In genomic region chr13:102545845-102546615, GRCm38 (mm10) we compare ENCODE assay signal across 10 mouse cellular contexts.
DNase-seq lines count a peak whose midpoint lies in the region; ATAC-seq and TF ChIP-seq lines count a peak whose summit lies in the region.
"Had no signal": no experiment of that assay in that cellular context is flagged by ENCODE, and none has a peak within 500 bp of the region (broad histone marks: within the 10 kb centered on the region; RNA-seq: fewer than 3 reads in every experiment).

No protein-coding gene starts in this region.

- H3K36me3 ChIP-seq in hindbrain, embryonic 11.5 days (ENCODE audit: control insufficient read depth, insufficient read depth, low read length), result no peaks in the 10 kb centered on the region
- no peaks in the 10 kb centered on the region for H3K36me3 ChIP-seq in hindbrain, postnatal 0 days (ENCODE audit: insufficient read depth, low read length)
- H3K36me3 ChIP-seq in stomach, embryonic 15.5 days, result no peaks in the 10 kb centered on the region
- H3K36me3 ChIP-seq: embryonic facial prominence, embryonic 15.5 days had no signal

- H3K4me1 ChIP-seq in hindbrain, embryonic 11.5 days (replicated peaks; ENCODE audit: control insufficient read depth, insufficient read depth, low read length), result no peaks in the 10 kb centered on the region; the same call in 1 of the 2 replicates
- H3K4me1 ChIP-seq in hindbrain, postnatal 0 days (ENCODE audit: insufficient read depth, low read length), result peaks cover 4% of the 10 kb centered on the region; the same call in 1 of the 2 replicates
- H3K4me1 ChIP-seq in stomach, embryonic 15.5 days, result no peaks in the 10 kb centered on the region
- H3K4me1 ChIP-seq: embryonic facial prominence, embryonic 15.5 days had no signal

- no peak overlapping the region for H3K27ac ChIP-seq in hindbrain, embryonic 11.5 days (ENCODE audit: low read depth, low read length)
- no peak overlapping the region for H3K27ac ChIP-seq in hindbrain, postnatal 0 days
- no peak overlapping the region for H3K27ac ChIP-seq in stomach, embryonic 15.5 days
- H3K27ac ChIP-seq: embryonic facial prominence, embryonic 15.5 days; heart, adult 2 months had no signal

- no peak overlapping the region for H3K4me3 ChIP-seq in hindbrain, embryonic 11.5 days (ENCODE audit: low read depth, low read length)
- H3K4me3 ChIP-seq in hindbrain, postnatal 0 days (ENCODE audit: low read length), result no peak overlapping the region
- H3K4me3 ChIP-seq in stomach, embryonic 15.5 days (replicated peaks), result no peak overlapping the region
- H3K4me3 ChIP-seq: embryonic facial prominence, embryonic 15.5 days; heart, adult 2 months had no signal

- no peak overlapping the region for H3K4me2 ChIP-seq in hindbrain, embryonic 11.5 days (replicated peaks; ENCODE audit: low read depth, low read length)
- H3K4me2 ChIP-seq in hindbrain, postnatal 0 days (ENCODE audit: low read depth, low read length), result no peak overlapping the region
- peak overlapping the region; percentile 26; the same call in 1 of the 2 replicates for H3K4me2 ChIP-seq in stomach, embryonic 15.5 days
- H3K4me2 ChIP-seq: embryonic facial prominence, embryonic 15.5 days had no signal

- 62% methylated on average over 17 of the region's 17 CpGs for WGBS in hindbrain, embryonic 11.5 days
- WGBS in hindbrain, postnatal 0 days, result 62% methylated on average over 17 of the region's 17 CpGs
- WGBS in stomach, embryonic 15.5 days, result 37% methylated on average over 17 of the region's 17 CpGs

- DNase-seq in hindbrain, embryonic 11.5 days (ENCODE audit: low spot score), result peak; percentile 17
- no peak for DNase-seq in hindbrain, postnatal 0 days (ENCODE audit: low spot score)
- DNase-seq in forelimb bud, embryonic 11.5 days (ENCODE audit: low read depth, low spot score), result peak; percentile 66
- DNase-seq in kidney, postnatal 36 days, result peak; percentile 23 to 58
- no peak for DNase-seq in layer of hippocampus, adult 8-10 months (ENCODE audit: low spot score in 2 of 2)
- DNase-seq: heart, adult 2 months; lung, postnatal 14 days had no signal

- H3K9me3 ChIP-seq in hindbrain, embryonic 11.5 days (ENCODE audit: control insufficient read depth, low read length), result no peaks in the 10 kb centered on the region
- H3K9me3 ChIP-seq in hindbrain, postnatal 0 days (ENCODE audit: low read length), result no peaks in the 10 kb centered on the region
- no peaks in the 10 kb centered on the region for H3K9me3 ChIP-seq in stomach, embryonic 15.5 days
- H3K9me3 ChIP-seq: embryonic facial prominence, embryonic 15.5 days had no signal

- peak; percentile 41 for ATAC-seq in hindbrain, embryonic 11.5 days (ENCODE audit: low FRiP score)
- ATAC-seq in hindbrain, postnatal 0 days, result no peak
- no peak for ATAC-seq in stomach, embryonic 15.5 days (ENCODE audit: insufficient read depth, low FRiP score, low read depth)
- no peak for ATAC-seq in erythroblast, adult 5-6 weeks (replicated peaks; ENCODE audit: low FRiP score, poor library complexity, severe bottlenecking)

- H3K9ac ChIP-seq in hindbrain, embryonic 11.5 days (ENCODE audit: low read depth, low read length), result no peak overlapping the region
- H3K9ac ChIP-seq in hindbrain, postnatal 0 days (replicated peaks; ENCODE audit: low read length), result no peak overlapping the region
- H3K9ac ChIP-seq in stomach, embryonic 15.5 days, result no peak overlapping the region
- H3K9ac ChIP-seq: embryonic facial prominence, embryonic 15.5 days had no signal

- 0 out of 2 replicates have a peak, but pooled peaks cover 2% of the 10 kb centered on the region for H3K27me3 ChIP-seq in hindbrain, embryonic 11.5 days (ENCODE audit: control insufficient read depth, insufficient read depth, low read length)
- H3K27me3 ChIP-seq in hindbrain, postnatal 0 days (ENCODE audit: insufficient read depth, low read length), result no peaks in the 10 kb centered on the region
- no peaks in the 10 kb centered on the region for H3K27me3 ChIP-seq in stomach, embryonic 15.5 days (replicated peaks)
- H3K27me3 ChIP-seq: embryonic facial prominence, embryonic 15.5 days had no signal

- TF ChIP-seq CTCF in hindbrain, postnatal 0 days (IDR thresholded peaks at IDR 0.05; ENCODE audit: low read depth), result no peak

Comparison
In these comparisons a context has a peak if more than half of its experiments do, and no peak if none do; other contexts are left out.
1. DNase-seq: peak in hindbrain, embryonic 11.5 days (single experiment), forelimb bud, embryonic 11.5 days (single experiment) and kidney, postnatal 36 days (2 of 2); none in hindbrain, postnatal 0 days (single experiment) and layer of hippocampus, adult 8-10 months (0 of 2).